Mouse (Mus musculus): ENCODE measurements at regions not wholly inside any gene's neighbourhood (a gene's known extent, or its start where the extent isn't known, plus 50 kb on each side); places are given as distances from the start of the nearest gene placed in this dataset.

- no peak for TF ChIP-seq CTCF (IDR thresholded peaks at IDR 0.05)
- ATAC-seq (no peak), DNase-seq (ENCODE audit: low read depth, low spot score) (no peak)
- POLR2A ChIA-PET = interaction anchor here (0.6 kb wide), 1 partner anchor 9 kb away, joined by 3 read pairs; no protein-coding TSS in a partner anchor
- CTCF ChIA-PET = no interaction called here
- no peaks in the 10 kb centered on the region for H3K27me3 ChIP-seq
- in situ Hi-C loops (cut with MboI; ENCODE audit: low pct_unique_long_range_greater_than_20kb) = no loop called here
Measured at GRCm38 (mm10) chr5:116766261-116766660, 174.6 kb upstream of the Srrm4 start.

GRCm38 (mm10) chr5:116761323-116761722, 169.7 kb upstream of the Srrm4 start:
- ATAC-seq (no peak), DNase-seq (ENCODE audit: low read depth, low spot score) (no peak)
- CTCF ChIA-PET = no interaction called here
- POLR2A ChIA-PET = no interaction called here
- H3K27me3 ChIP-seq = no peaks in the 10 kb centered on the region
- in situ Hi-C loops (cut with MboI; ENCODE audit: low pct_unique_long_range_greater_than_20kb) = no loop called here
- TF ChIP-seq CTCF (IDR thresholded peaks at IDR 0.05) = no peak

GRCm38 (mm10) chr5:116758687-116759086, 167.1 kb upstream of the Srrm4 start:
- no peak for DNase-seq (ENCODE audit: low read depth, low spot score)
- no peak for TF ChIP-seq CTCF (IDR thresholded peaks at IDR 0.05)
- POLR2A ChIA-PET = no interaction called here
- CTCF ChIA-PET = no interaction called here
- in situ Hi-C loops (cut with MboI; ENCODE audit: low pct_unique_long_range_greater_than_20kb) = no loop called here
- no peak for ATAC-seq
- no peaks in the 10 kb centered on the region for H3K27me3 ChIP-seq

- no peak for TF ChIP-seq CTCF (IDR thresholded peaks at IDR 0.05)
- CTCF ChIA-PET = no interaction called here
- in situ Hi-C loops (cut with MboI; ENCODE audit: low pct_unique_long_range_greater_than_20kb) = no loop called here
- H3K27me3 ChIP-seq = no peaks in the 10 kb centered on the region
- DNase-seq (ENCODE audit: low read depth, low spot score) (no peak), ATAC-seq (no peak)
- POLR2A ChIA-PET = no interaction called here
Measured at GRCm38 (mm10) chr5:116752941-116753340, 161.3 kb upstream of the Srrm4 start.

GRCm38 (mm10) chr5:116752096-116752495, 160.5 kb upstream of the Srrm4 start:
- in situ Hi-C loops (cut with MboI; ENCODE audit: low pct_unique_long_range_greater_than_20kb) = no loop called here
- no peaks in the 10 kb centered on the region for H3K27me3 ChIP-seq
- DNase-seq (ENCODE audit: low read depth, low spot score) (no peak), ATAC-seq (no peak)
- POLR2A ChIA-PET = no interaction called here
- CTCF ChIA-PET = no interaction called here
- TF ChIP-seq CTCF (IDR thresholded peaks at IDR 0.05) = no peak

- CTCF ChIA-PET = no interaction called here
- ATAC-seq (no peak), DNase-seq (ENCODE audit: low read depth, low spot score) (no peak)
- in situ Hi-C loops (cut with MboI; ENCODE audit: low pct_unique_long_range_greater_than_20kb) = no loop called here
- TF ChIP-seq CTCF (IDR thresholded peaks at IDR 0.05) = no peak
- no peaks in the 10 kb centered on the region for H3K27me3 ChIP-seq
- POLR2A ChIA-PET = no interaction called here
Measured at GRCm38 (mm10) chr5:116745776-116746175, 154.2 kb upstream of the Srrm4 start.

GRCm38 (mm10) chr5:116744389-116744788, 152.8 kb upstream of the Srrm4 start:
- DNase-seq (ENCODE audit: low read depth, low spot score) (no peak), ATAC-seq (no peak)
- CTCF ChIA-PET = no interaction called here
- in situ Hi-C loops (cut with MboI; ENCODE audit: low pct_unique_long_range_greater_than_20kb) = no loop called here
- POLR2A ChIA-PET = no interaction called here
- no peak for TF ChIP-seq CTCF (IDR thresholded peaks at IDR 0.05)
- no peaks in the 10 kb centered on the region for H3K27me3 ChIP-seq

GRCm38 (mm10) chr5:116735622-116736021, 144.0 kb upstream of the Srrm4 start:
- no peak for ATAC-seq
- TF ChIP-seq CTCF (IDR thresholded peaks at IDR 0.05) = no peak
- in situ Hi-C loops (cut with MboI; ENCODE audit: low pct_unique_long_range_greater_than_20kb) = no loop called here
- no peak for DNase-seq (ENCODE audit: low read depth, low spot score)
- POLR2A ChIA-PET = no interaction called here
- CTCF ChIA-PET = no interaction called here
- H3K27me3 ChIP-seq = no peaks in the 10 kb centered on the region

GRCm38 (mm10) chr5:116731509-116731908, 139.9 kb upstream of the Srrm4 start:
- DNase-seq (ENCODE audit: low read depth, low spot score) = no peak
- no peaks in the 10 kb centered on the region for H3K27me3 ChIP-seq
- peak; percentile 20 for TF ChIP-seq CTCF (IDR thresholded peaks at IDR 0.05)
- CTCF ChIA-PET = no interaction called here
- ATAC-seq = no peak
- POLR2A ChIA-PET = no interaction called here
- in situ Hi-C loops (cut with MboI; ENCODE audit: low pct_unique_long_range_greater_than_20kb) = no loop called here

GRCm38 (mm10) chr5:116719200-116719599, 127.6 kb upstream of the Srrm4 start:
- POLR2A ChIA-PET = no interaction called here
- H3K27me3 ChIP-seq = no peaks in the 10 kb centered on the region
- DNase-seq (ENCODE audit: low read depth, low spot score) (no peak), ATAC-seq (no peak)
- TF ChIP-seq CTCF (IDR thresholded peaks at IDR 0.05) = no peak
- in situ Hi-C loops (cut with MboI; ENCODE audit: low pct_unique_long_range_greater_than_20kb) = no loop called here
- CTCF ChIA-PET = no interaction called here

GRCm38 (mm10) chr5:116714256-116714655, 122.6 kb upstream of the Srrm4 start:
- POLR2A ChIA-PET = no interaction called here
- TF ChIP-seq CTCF (IDR thresholded peaks at IDR 0.05) = no peak
- CTCF ChIA-PET = no interaction called here
- H3K27me3 ChIP-seq = no peaks in the 10 kb centered on the region
- ATAC-seq = no peak
- DNase-seq (ENCODE audit: low read depth, low spot score) = no peak
- in situ Hi-C loops (cut with MboI; ENCODE audit: low pct_unique_long_range_greater_than_20kb) = no loop called here

GRCm38 (mm10) chr5:116712056-116712455, 120.4 kb upstream of the Srrm4 start:
- CTCF ChIA-PET = no interaction called here
- POLR2A ChIA-PET = no interaction called here
- in situ Hi-C loops (cut with MboI; ENCODE audit: low pct_unique_long_range_greater_than_20kb) = no loop called here
- no peaks in the 10 kb centered on the region for H3K27me3 ChIP-seq
- ATAC-seq = no peak
- TF ChIP-seq CTCF (IDR thresholded peaks at IDR 0.05) = no peak
- no peak for DNase-seq (ENCODE audit: low read depth, low spot score)

GRCm38 (mm10) chr5:116708505-116708904, 116.9 kb upstream of the Srrm4 start:
- in situ Hi-C loops (cut with MboI; ENCODE audit: low pct_unique_long_range_greater_than_20kb) = no loop called here
- DNase-seq (ENCODE audit: low read depth, low spot score) (no peak), ATAC-seq (no peak)
- ChIA-PET POLR2A (no interaction called here), CTCF (no interaction called here)
- no peaks in the 10 kb centered on the region for H3K27me3 ChIP-seq
- no peak for TF ChIP-seq CTCF (IDR thresholded peaks at IDR 0.05)

Measured in Patski (cell line).